Mouse (Mus musculus) lung, postnatal 4 days (tissue): ENCODE data around the gene Grap.
A peak's percentile ranks its signal among the peaks of the same experiment; 100 is the strongest.
"Not testable (repeated sequence)": the region's sequence is repeated elsewhere in the genome, so short reads cannot be mapped to it uniquely, and the experiment has no call there.

ENCODE experiments used
- DNase-seq, 2 experiments: peaks; one replicate each; pipeline ENCODE4 v3.0.0; 2021

Grap gene

DNA sequence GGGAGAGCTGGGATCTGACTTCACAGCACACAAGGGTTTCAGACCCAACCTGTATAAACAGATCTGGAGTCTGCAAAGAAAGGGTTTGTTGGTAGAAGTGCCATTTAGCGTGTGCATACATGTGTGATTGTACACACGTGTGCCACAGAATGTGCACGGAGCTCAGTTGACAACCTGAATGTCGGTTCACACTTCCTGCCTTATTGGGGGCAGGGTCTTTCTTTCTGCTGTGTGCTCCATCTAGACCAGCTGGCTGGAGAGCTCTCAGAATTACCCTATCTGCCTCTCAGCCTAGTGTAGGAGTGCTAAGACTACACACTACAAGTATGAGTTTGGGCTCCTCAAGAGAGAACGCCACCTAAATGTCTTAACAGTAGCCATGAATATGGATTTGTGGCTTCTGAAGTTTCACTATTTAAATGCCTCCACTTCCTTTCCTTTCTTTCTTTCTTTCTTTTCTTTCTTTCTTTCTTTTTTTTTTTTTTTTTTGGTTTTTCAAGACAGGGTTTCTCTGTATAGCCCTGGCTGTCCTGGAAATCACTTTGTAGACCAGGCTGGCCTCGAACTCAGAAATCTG, 13.4 kb upstream of the Grap start:
- no peak for DNase-seq

DNA sequence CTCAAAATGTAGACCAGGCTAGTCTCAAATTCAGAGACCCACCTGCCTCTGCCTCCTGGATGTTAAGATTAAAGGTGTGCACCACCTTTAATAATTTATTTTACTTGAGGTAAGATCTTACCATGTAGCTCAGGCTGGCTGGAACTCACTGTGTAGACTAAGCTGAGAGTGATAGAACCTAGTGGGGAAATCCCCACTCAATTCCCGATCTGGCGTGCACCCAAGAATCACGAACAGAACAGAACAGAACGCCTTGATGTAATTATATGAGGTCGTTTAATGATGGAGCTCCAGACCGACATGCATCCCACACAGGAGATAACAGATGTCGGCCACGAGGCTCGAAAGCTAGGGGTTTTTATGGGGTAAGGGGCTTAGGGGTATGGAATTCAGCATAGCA, 12.5 kb upstream of the Grap start:
- not testable (repeated sequence) for DNase-seq

- no peak for DNase-seq
Observed at GRCm38 (mm10) chr11:61642106-61642505, 11.0 kb upstream of the Grap start.

DNA sequence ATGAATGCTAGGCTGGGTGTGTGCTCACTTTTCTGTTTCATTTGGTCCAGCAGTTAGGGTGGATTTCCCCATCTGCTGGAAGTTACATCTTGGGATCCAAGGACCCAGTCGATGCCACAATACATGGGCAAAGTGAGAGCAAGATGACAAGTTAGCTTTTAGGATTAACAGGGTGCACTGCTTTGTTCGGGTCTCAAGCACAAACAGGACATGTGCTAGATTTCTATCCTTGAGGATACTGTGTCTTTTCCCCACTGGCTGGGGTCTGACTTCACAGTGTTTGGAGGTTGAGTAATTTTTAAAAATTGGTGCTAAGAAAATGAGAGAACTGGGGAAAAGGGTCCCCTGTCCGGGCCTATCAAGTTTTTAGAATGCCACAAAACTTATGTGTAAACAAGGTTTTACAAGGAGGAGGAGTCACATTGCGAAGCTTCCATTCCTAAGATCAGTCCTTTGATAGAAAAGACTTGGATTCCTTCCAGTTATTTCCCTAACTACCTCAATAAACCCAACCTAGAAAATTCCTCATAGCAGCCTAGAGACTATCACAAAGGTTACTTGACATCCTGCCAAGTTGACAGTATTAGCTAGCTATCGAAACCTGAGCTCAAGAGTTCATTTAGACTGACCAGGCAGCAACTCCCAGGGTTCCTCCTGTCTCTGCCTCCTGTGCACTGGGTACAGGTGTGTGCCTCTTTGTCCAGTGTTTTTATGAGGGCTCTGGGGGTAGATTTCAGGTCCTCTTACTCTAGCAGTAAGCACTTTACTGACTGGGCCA, 9.7 kb upstream of the Grap start:
- DNase-seq, result no peak

DNA sequence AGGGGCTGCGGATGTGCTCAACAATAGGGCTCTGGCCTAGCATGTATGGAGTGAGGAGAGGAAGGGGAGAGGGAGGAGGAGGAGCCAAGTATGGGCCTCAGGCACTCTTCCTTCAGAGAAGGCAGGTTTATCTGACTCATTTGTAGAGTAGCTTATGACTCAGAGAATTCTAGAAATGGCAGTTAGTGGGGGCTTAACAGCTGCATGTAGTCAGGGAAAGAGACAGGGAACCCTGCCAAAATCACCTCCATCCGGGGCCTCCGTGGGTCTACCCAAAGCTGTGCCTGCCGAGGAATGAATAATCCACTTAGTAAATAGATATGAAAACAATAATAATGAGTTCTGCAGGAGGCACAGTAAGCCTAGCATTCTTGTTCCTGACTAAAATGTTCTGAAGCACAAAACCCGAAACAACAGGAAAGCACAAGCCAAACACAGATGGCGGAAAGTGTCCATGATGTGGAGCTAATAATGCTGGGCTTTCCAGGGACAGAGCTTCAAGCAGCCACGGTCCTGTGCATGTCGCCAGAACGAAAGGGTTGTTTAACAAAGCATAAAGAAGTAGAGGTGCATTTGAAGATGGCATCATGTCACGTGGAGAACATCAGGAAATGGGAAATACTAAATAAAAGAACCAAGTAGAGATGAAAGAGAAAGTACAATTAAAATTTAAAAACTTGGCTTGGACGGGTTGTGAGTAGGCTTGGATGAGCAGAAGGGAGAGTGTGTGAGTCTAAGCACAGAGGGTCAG, 8.3 kb upstream of the Grap start:
- DNase-seq, result no peak

GRCm38 (mm10) chr11:61645357-61645857, 7.7 kb upstream of the Grap start:
- no peak for DNase-seq

GRCm38 (mm10) chr11:61646499-61647039, 6.5 kb upstream of the Grap start:
- no peak for DNase-seq

GRCm38 (mm10) chr11:61647110-61647910, 5.8 kb upstream of the Grap start:
- DNase-seq, result peak in 1 of 2 experiments; percentile 35

- no peak for DNase-seq
Observed at GRCm38 (mm10) chr11:61647956-61648748, 4.9 kb upstream of the Grap start.

DNA sequence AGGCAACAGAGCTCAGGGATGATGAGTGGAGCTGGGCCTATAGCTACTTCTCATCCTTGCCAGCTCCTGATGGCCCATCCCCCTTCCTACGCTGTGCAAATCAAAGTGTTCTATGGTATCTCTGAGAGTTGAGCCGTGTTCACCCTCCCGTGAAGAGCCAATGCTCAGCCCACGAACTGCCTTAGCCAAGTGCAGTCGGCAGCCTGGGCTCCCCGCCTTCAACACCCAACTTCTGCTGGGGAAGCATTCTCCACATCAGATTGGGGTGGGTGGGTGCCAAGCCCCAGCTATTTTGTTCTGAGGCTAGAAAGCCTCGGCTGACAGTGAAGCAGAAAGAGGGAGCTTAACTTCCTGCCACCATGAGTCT, 4.3 kb upstream of the Grap start:
- no peak for DNase-seq

DNA sequence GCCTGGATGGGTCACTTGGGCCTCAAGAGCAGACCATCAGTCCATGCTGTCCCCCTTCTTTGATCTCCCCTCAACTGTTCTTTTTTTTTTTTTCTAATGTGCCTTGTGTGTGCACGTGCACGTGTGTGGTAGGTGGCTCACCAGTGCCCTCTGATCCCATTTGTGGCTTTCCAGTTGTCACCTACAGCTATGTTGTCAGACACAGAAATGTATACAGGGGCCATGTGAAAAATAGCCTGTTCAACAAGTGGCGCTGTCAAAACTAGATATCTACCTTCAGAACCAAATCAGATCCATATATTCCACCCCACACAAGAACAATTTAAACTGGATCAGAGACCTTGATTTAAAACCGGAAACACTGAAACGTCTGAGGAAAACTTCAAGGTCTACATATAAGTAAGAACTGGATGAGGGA, 3.9 kb upstream of the Grap start:
- DNase-seq, result no peak

- DNase-seq, result no peak
Observed at GRCm38 (mm10) chr11:61649626-61650025, 3.4 kb upstream of the Grap start.

- no peak for DNase-seq
Observed at GRCm38 (mm10) chr11:61650470-61651265, 2.4 kb upstream of the Grap start.

- DNase-seq, result no peak
Observed at GRCm38 (mm10) chr11:61652216-61652615, 849 bp upstream of the Grap start.

GRCm38 (mm10) chr11:61653568-61653967, 503 bp downstream of the Grap start:
- no peak for DNase-seq

DNA sequence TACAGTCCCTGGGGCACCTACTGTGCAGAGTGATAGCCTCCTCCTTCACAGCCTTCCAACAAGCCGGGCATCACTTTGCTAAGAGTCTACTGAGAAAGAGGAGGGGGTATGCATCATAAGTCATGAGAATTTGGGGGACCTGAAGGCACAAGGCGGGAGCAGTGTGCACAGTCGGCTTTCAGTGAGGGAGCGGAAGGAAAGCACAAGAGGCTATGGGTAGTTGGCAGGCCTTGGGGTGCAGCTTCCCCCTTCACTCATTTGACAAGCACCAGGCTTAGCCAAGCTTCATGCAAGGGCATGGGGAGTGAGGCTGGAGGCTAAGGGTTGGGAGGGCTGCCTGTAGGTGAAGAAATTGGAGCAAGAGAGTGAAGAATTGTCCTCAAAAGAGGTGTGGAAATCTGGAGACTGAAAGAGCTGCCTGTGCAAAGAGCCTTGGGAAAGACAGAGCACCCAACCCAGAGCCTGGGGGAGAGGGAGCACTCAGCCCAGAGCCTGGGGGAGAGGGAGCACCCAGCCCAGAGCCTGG, 1.8 kb downstream of the Grap start:
- DNase-seq, result no peak

DNA sequence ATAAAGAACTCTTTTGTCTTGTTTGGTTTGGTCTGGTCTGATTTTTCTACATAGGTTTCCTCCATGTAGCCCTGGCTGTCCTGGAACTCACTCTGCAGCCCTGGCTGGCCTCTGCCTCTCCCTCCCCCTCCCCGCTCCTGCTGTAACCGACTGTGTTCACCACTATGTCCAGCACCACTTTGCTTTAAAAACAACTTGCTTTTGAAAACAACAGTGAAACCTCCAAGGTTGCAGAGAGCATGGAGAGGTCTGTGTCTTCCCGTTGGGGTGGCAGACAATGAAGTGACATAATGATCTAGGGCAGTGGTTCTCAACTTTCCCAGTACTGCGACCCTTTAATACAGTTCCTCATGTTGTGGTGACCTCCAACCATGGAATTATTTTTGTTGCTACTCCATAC, 2.6 kb downstream of the Grap start:
- DNase-seq, result no peak

DNA sequence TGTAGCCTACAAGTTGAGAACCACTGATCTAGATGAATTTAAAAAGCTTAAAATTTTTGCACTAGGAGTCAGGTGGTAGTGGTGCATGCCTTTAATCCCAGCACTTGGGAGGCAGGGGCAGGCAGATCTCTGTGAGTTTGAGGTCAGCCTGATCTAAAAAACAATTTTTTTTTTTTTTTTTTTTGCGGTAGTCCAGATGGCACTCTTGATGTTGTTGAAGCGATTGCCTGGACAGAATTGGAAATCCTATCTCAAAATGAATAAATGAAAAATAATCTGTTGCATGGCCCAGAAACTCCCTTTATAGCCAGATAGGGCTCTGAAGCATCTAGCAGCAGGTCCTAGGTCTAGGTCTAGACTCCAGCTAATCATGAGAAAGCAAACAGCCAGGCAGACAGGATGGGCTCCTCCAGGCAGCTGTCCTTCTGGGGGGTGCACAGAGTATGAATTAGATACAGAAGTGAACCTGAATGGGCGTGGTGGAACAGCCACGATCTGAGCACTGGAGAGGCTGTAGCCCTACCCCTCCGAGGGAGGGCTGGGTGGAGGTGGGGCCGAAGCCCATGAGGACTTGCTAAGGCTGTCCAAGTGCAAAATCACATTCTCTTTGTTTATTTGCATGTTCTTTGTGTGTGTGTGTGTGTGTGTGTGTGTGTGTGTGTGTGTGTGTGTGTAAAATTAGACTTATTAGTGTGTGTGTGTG, 3.2 kb downstream of the Grap start:
- no peak for DNase-seq

DNA sequence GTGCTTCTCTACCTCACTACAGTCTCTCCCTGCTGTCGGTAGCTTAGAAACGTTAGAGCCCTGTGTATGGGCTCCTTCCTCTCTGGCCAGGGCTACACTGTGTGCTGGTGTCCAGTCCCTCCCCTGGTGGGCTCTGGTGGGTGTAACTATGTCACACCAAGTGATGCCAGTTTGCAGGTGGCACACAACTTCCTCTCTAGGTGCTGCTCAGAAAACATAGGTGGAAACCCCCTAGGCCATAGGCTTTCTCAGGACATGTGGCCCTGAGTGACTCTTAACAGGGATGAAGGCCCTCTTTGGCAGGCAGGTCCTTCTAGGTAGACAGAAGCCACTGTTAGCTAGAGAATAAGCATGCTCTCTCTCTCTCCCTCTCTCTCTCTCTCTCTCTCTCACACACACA, 4.4 kb downstream of the Grap start:
- no peak for DNase-seq

DNA sequence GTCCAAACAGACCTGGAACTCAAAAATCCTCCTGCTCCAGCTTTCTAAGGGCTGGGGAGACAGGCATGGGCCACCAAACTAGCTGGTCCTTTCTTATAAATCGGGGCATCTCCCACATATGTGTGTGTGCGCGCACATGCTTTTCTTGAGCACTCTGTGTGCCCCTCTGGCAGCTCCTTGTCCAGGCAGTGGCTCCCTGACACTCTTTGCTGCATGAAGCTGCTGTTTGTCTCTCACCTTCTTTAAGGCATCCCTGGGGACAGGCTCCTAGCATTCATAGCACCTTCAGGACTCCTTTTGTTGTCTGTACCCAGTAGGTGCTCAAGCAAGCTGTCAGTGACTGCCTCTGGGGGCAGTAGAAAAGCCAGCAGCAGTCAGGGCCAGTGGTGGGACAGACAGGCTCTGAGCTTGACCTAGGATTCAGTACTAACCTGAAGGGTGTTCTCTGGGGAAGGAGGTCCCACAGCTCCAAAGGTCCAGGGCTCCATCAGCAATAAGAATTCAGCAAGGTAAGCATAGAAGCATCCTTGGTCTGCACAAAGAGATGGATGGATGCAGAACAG, 5.4 kb downstream of the Grap start:
- DNase-seq, result no peak
